Mouse (Mus musculus): ENCODE measurements around the gene Klf13. TPM values are rescaled to one million over a fixed set of nuclear protein-coding genes. Genes with fewer than 3 reads are reported as not detected.

The Klf13 gene
- total RNA-seq, 2 experiments from 2014 or later: 168 to 175 TPM

DNA sequence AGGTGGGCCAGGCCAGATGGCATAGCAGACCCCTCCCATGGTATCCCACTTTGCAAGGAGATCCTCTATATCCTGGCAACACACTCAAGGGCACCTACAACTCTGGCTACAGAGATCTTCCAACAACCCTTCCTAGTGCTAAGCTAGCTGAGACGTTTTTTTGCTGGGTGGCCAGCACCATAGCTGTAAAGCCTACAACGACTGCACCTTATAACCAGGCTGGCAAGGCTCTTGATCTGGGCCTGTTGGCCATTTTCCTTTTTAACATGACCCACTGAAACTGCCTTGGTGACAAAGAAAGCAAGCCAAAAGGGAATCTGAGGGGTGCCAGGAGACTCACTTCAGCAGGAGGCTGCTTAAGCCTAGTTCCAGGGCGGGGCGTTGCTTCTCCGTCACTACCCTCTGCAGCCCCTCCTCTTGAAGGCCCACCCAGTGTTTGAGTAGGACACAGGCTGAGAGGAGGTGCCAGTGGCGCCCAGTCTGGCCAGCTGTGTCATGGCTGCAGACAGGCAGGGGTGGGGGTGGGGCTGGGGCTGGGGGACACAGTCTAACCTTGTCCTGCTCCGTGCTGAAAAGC lies 26.4 kb downstream of the Klf13 start:
- no peak for DNase-seq (ENCODE audit: low spot score in 2 of 2)
- intact Hi-C loops (cut with DNase I): no loop called here

- DNase-seq (ENCODE audit: low spot score in 2 of 2): peak; percentile 49 to 72
- intact Hi-C loops (cut with DNase I): no loop called here
Measured at GRCm38 (mm10) chr7:63911383-63912233, 27.1 kb downstream of the Klf13 start.

DNA sequence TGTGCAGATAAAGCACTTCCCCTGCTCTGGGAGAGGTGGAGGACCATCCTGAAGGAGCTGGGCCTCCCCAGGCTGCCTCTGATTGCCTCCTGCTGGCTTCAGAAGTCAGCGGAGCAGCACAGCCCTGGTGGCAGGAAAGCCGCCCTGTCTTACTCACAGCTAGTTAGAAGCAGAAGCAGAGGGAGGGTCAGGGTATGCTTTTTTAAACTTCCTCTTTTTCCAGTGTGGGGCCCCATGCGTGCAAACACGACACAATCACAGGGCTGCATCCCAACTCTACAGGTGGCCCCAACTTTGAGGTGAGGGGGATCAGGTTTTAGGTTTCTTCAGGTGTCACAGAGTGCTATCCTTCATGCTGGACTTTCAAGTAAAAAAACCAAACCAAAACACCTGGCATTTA lies 27.8 kb downstream of the Klf13 start:
- DNase-seq (ENCODE audit: low spot score in 2 of 2): no peak
- intact Hi-C loops (cut with DNase I): no loop called here

GRCm38 (mm10) chr7:63910225-63910624 lies 28.5 kb downstream of the Klf13 start:
- no peak for DNase-seq (ENCODE audit: low spot score in 2 of 2)
- intact Hi-C loops (cut with DNase I): no loop called here

DNA sequence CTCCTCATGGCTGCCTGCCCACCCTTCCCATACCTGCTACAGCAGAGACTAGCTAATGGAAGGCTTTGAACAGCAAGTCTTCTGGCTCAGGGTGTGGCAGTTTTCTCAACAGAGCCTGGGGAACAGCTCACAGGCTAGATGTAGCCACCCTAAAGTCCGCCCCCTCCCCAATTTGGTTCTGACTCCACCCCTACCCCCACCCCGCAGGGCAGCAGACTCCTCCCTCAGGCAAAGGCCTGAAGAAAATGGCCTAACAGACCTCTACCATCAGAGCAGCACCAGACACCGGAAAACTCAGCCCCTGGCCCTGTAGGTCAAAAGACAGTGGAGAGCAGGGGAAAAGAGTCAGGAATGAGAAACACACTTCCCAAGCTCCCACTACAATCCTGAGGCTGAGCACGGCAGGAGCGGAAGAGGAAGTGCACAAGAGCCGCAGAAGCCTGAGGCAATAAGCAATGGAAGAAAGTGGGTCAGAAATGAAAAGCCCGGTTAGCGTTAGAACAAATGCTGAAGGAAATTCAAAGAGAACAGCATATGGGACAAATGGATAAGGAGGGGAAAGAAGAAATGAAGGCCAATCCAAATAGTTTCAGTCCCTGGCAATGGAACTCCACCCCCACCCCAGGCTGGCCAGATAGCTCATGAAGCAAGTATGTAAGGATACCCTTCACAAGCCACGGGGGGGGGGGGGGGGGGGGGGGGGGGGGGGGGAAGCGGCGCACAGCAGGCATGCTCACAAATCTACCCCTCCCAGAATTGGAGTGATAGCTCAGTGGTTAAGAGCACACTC lies 30.0 kb downstream of the Klf13 start:
- intact Hi-C loops (cut with DNase I): no loop called here
- no peak for DNase-seq (ENCODE audit: low spot score in 2 of 2)

GRCm38 (mm10) chr7:63907778-63908495 lies 30.8 kb downstream of the Klf13 start:
- DNase-seq (ENCODE audit: low spot score in 2 of 2): no peak
- intact Hi-C loops (cut with DNase I): no loop called here

DNA sequence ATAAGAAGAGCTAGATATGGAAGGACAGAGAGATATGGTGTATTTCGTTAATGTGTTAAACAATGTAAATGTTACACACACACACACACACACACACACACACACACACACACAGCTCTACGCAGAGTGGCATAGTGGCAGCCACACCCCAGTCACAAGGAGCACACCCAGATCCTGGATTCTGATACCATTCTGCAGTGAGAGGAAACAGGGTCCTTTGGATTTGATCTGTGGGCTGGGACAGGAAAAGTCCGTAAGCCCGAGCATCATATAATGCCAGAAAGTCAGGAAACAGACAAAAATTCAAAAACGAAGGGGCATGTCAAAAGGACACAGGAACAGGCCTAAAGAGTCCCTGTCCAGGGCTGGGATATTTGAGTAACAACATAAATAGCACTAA lies 33.1 kb downstream of the Klf13 start:
- intact Hi-C loops (cut with DNase I): no loop called here
- DNase-seq (ENCODE audit: low spot score in 2 of 2): no peak

GRCm38 (mm10) chr7:63905190-63905589 lies 33.5 kb downstream of the Klf13 start:
- intact Hi-C loops (cut with DNase I): no loop called here
- no peak for DNase-seq (ENCODE audit: low spot score in 2 of 2)

- DNase-seq (ENCODE audit: low spot score in 2 of 2): no peak
- intact Hi-C loops (cut with DNase I): no loop called here
Measured at GRCm38 (mm10) chr7:63903635-63904380, 34.9 kb downstream of the Klf13 start.

DNA sequence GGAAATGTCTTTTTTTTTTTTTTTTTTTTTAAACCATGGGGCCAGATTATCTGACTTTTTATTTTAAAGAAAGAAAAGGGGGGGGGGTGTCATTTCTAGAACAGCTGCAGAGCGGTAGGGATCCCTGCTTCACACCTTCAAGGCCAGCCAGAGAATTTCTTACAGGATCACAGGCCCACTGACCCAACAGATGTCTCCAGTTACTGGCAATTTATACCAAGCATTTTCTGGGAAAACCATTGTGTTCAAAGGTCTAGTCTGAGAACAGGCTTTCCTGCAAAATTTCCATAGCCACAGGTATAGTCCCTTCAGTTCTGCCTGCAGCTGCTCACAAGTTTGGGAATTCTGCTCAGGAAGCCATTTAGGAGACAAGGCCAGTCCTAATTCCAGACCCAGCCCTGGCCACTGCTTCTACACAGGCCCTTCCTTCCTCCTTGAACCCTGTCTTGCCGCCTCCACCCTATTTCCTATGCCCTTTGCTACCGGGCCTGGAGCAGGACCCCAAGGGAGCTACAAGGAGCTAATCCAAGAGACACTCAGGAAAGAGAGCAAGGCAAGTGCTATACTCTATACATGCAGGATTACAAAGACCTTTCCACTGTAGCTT lies 36.0 kb downstream of the Klf13 start:
- DNase-seq (ENCODE audit: low spot score in 2 of 2): no peak
- intact Hi-C loops (cut with DNase I): no loop called here

- no peak for DNase-seq (ENCODE audit: low spot score in 2 of 2)
- intact Hi-C loops (cut with DNase I): no loop called here
Measured at GRCm38 (mm10) chr7:63901942-63902341, 36.8 kb downstream of the Klf13 start.

GRCm38 (mm10) chr7:63901346-63901745 lies 37.4 kb downstream of the Klf13 start:
- DNase-seq (ENCODE audit: low spot score in 2 of 2): peak in 1 of 2 experiments; percentile 43
- intact Hi-C loops (cut with DNase I): no loop called here

GRCm38 (mm10) chr7:63900411-63900810 lies 38.3 kb downstream of the Klf13 start:
- intact Hi-C loops (cut with DNase I): no loop called here
- no peak for DNase-seq (ENCODE audit: low spot score in 2 of 2)

- intact Hi-C loops (cut with DNase I): no loop called here
- no peak for DNase-seq (ENCODE audit: low spot score in 2 of 2)
Measured at GRCm38 (mm10) chr7:63899925-63900324, 38.8 kb downstream of the Klf13 start.

- DNase-seq (ENCODE audit: low spot score in 2 of 2): no peak
- intact Hi-C loops (cut with DNase I): no loop called here
Measured at GRCm38 (mm10) chr7:63898201-63898600, 40.5 kb downstream of the Klf13 start.

GRCm38 (mm10) chr7:63897655-63898054 lies 41.1 kb downstream of the Klf13 start:
- intact Hi-C loops (cut with DNase I): loop anchor here (2.0 kb wide), 1 partner anchor 41 kb away; the partner anchor contains the start of gene Klf13
- no peak for DNase-seq (ENCODE audit: low spot score in 2 of 2)

DNA sequence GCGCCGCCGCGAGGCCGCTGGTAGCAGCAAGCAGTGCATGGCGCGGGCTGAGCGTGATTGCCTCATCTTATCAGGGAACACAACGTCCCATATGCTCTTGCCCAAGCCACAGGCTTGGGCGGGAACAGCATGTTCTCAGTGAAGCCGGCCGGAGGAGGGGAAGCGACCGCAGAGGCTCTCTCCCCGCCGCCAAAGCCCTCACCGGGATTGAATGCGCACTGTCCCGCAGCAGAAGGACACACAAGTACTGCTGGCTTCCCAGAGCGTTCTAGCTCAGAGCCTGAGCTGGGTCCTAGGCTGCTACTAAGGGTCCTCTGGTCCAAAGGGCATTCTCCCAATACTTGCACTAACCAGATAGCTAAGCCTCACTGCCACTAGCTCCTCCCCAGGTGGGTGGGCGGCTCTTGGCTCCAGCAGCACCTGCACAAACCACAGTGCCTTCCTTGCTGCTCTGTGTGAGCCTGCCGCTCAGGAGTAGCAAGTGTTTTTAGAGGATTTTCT lies 41.7 kb downstream of the Klf13 start:
- intact Hi-C loops (cut with DNase I): loop anchor here (2.0 kb wide), 1 partner anchor 42 kb away; the partner anchor contains the start of gene Klf13
- DNase-seq (ENCODE audit: low spot score in 2 of 2): peak; percentile 92 to 98

DNA sequence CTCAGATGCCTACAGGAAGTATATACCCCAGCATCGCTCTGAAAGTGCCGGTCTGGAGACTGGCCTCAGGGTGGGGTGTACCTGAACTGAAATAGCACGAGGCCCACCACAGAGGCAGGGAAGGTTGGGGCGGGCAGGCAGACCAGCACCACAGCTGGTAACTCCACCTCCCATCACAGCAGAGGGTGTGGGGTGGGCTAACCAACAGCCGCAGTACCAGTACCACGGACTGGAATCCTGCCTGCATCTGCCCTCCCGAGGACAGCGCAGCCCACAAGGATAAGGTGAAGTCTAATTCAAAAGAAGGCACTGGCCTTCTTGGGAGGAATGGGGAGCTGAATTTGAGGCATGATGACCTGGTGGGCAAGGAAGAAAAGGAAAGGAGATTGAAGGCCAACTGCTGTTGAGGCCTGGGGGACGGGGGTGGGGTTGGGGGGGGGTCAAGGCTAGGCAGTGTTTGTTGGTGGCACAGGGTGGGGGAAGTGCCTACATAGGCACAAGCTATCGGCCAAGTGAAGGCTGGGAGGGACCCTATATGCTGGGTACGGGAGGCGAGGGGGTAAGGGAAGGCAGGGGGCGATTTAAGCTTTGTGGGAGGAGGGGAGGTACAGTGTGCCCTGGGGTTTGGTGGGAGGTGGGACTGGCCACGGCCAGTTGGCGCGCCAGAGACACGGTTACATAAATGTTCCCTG lies 42.3 kb downstream of the Klf13 start:
- no peak for DNase-seq (ENCODE audit: low spot score in 2 of 2)
- intact Hi-C loops (cut with DNase I): loop anchor here (2.0 kb wide), 1 partner anchor 42 kb away; the partner anchor contains the start of gene Klf13

All from left cerebral cortex, postnatal 14 days (tissue).